Mouse (Mus musculus): ENCODE results near the gene Vps29.
"Not testable (repeated sequence)": the region's sequence is repeated elsewhere in the genome, so short reads cannot be mapped to it uniquely, and the experiment has no call there.

Vps29 gene

GRCm38 (mm10) chr5:122353807-122354491, at the start of gene Vps29, which contains the start of gene Rad9b:
TSS of gene Vps29 (plus strand) at chr5:122354369.
TSS of gene Rad9b (minus strand) at chr5:122354233.
- peak; percentile 100 for DNase-seq (ENCODE audit: low read depth, low spot score)

GRCm38 (mm10) chr5:122304541-122304940, 49.6 kb upstream of the Vps29 start:
- DNase-seq (ENCODE audit: low read depth, low spot score), result no peak

GRCm38 (mm10) chr5:122305472-122305871, 48.7 kb upstream of the Vps29 start:
- DNase-seq (ENCODE audit: low read depth, low spot score), result no peak

- DNase-seq (ENCODE audit: low read depth, low spot score), result no peak
Observed at GRCm38 (mm10) chr5:122306536-122306935, 47.6 kb upstream of the Vps29 start.

GRCm38 (mm10) chr5:122310699-122311098, 43.5 kb upstream of the Vps29 start:
- peak; percentile 49 for DNase-seq (ENCODE audit: low read depth, low spot score)

GRCm38 (mm10) chr5:122311692-122312091, 42.5 kb upstream of the Vps29 start:
- DNase-seq (ENCODE audit: low read depth, low spot score), result peak; percentile 32

- DNase-seq (ENCODE audit: low read depth, low spot score), result no peak
Observed at GRCm38 (mm10) chr5:122312346-122312745, 41.8 kb upstream of the Vps29 start.

GRCm38 (mm10) chr5:122312942-122313684, 41.1 kb upstream of the Vps29 start:
- DNase-seq (ENCODE audit: low read depth, low spot score), result no peak

GRCm38 (mm10) chr5:122314966-122315667, 39.1 kb upstream of the Vps29 start:
- peak; percentile 45 for DNase-seq (ENCODE audit: low read depth, low spot score)

- DNase-seq (ENCODE audit: low read depth, low spot score), result peak; percentile 34
Observed at GRCm38 (mm10) chr5:122317329-122318045, 36.7 kb upstream of the Vps29 start.

- peak; percentile 82 for DNase-seq (ENCODE audit: low read depth, low spot score)
Observed at GRCm38 (mm10) chr5:122318100-122318499, 36.1 kb upstream of the Vps29 start.

GRCm38 (mm10) chr5:122318976-122319375, 35.2 kb upstream of the Vps29 start:
- not testable (repeated sequence) for DNase-seq (ENCODE audit: low read depth, low spot score)

GRCm38 (mm10) chr5:122319474-122320204, 34.5 kb upstream of the Vps29 start:
- DNase-seq (ENCODE audit: low read depth, low spot score), result no peak

GRCm38 (mm10) chr5:122320205-122320781, 33.9 kb upstream of the Vps29 start:
- DNase-seq (ENCODE audit: low read depth, low spot score), result no peak

GRCm38 (mm10) chr5:122323523-122323922, 30.6 kb upstream of the Vps29 start:
- no peak for DNase-seq (ENCODE audit: low read depth, low spot score)

- no peak for DNase-seq (ENCODE audit: low read depth, low spot score)
Observed at GRCm38 (mm10) chr5:122324608-122325431, 29.3 kb upstream of the Vps29 start.

GRCm38 (mm10) chr5:122325477-122325876, 28.7 kb upstream of the Vps29 start:
- DNase-seq (ENCODE audit: low read depth, low spot score), result no peak

- no peak for DNase-seq (ENCODE audit: low read depth, low spot score)
Observed at GRCm38 (mm10) chr5:122327283-122327682, 26.9 kb upstream of the Vps29 start.

GRCm38 (mm10) chr5:122330269-122330668, 23.9 kb upstream of the Vps29 start:
- DNase-seq (ENCODE audit: low read depth, low spot score), result no peak

- DNase-seq (ENCODE audit: low read depth, low spot score), result no peak
Observed at GRCm38 (mm10) chr5:122334682-122335081, 19.5 kb upstream of the Vps29 start.
